Mouse (Mus musculus): ENCODE data around the gene Lmx1a.

Gene Lmx1a

GRCm38 (mm10) chr1:167689232-167689261, at the start of gene Lmx1a:
TSS of gene Lmx1a (plus strand) at chr1:167689237.
- DNase-seq: no peak

GRCm38 (mm10) chr1:167644866-167645537, 44.0 kb upstream of the Lmx1a start:
- peak; percentile 76 for DNase-seq

- no peak for DNase-seq
Observed at GRCm38 (mm10) chr1:167648670-167649069, 40.4 kb upstream of the Lmx1a start.

GRCm38 (mm10) chr1:167649122-167649633, 39.9 kb upstream of the Lmx1a start:
- DNase-seq: no peak

GRCm38 (mm10) chr1:167652336-167652735, 36.7 kb upstream of the Lmx1a start:
- DNase-seq: no peak

- DNase-seq: no peak
Observed at GRCm38 (mm10) chr1:167659065-167659464, 30.0 kb upstream of the Lmx1a start.

- DNase-seq: peak; percentile 16
Observed at GRCm38 (mm10) chr1:167660521-167661101, 28.4 kb upstream of the Lmx1a start.

GRCm38 (mm10) chr1:167661123-167661522, 27.9 kb upstream of the Lmx1a start:
- no peak for DNase-seq

- no peak for DNase-seq
Observed at GRCm38 (mm10) chr1:167663136-167663535, 25.9 kb upstream of the Lmx1a start.

GRCm38 (mm10) chr1:167669796-167670195, 19.2 kb upstream of the Lmx1a start:
- peak; percentile 57 for DNase-seq

- DNase-seq: no peak
Observed at GRCm38 (mm10) chr1:167672433-167672987, 16.5 kb upstream of the Lmx1a start.

GRCm38 (mm10) chr1:167679061-167679460, 10.0 kb upstream of the Lmx1a start:
- DNase-seq: no peak

- DNase-seq: no peak
Observed at GRCm38 (mm10) chr1:167688001-167688346, 1.1 kb upstream of the Lmx1a start.

- DNase-seq: peak; percentile 15
Observed at GRCm38 (mm10) chr1:167688347-167689231, 448 bp upstream of the Lmx1a start.

- DNase-seq: no peak
Observed at GRCm38 (mm10) chr1:167689262-167690137, 463 bp downstream of the Lmx1a start.

- DNase-seq: no peak
Observed at GRCm38 (mm10) chr1:167690138-167690710, 1.2 kb downstream of the Lmx1a start.

- no peak for DNase-seq
Observed at GRCm38 (mm10) chr1:167690716-167691550, 1.9 kb downstream of the Lmx1a start.

- DNase-seq: no peak
Observed at GRCm38 (mm10) chr1:167691911-167692682, 3.1 kb downstream of the Lmx1a start.

- DNase-seq: no peak
Observed at GRCm38 (mm10) chr1:167692683-167693045, 3.6 kb downstream of the Lmx1a start.

- DNase-seq: no peak
Observed at GRCm38 (mm10) chr1:167693499-167694240, 4.6 kb downstream of the Lmx1a start.

All from liver (tissue).